Mouse (Mus musculus) bone marrow macrophage, adult 2 months (primary cell): ENCODE data around the gene Fam78a.

Experiments
- CTCF ChIP-seq: IDR thresholded peaks from 2 replicates; pipeline ENCODE4 v1.5.1; 2012; ENCODE audit warnings: low read depth, mild to moderate bottlenecking, low read length, moderate library complexity
- POLR2A ChIP-seq: IDR thresholded peaks from 2 replicates; pipeline ENCODE4 v1.6.1; 2012; ENCODE audit warnings: mild to moderate bottlenecking, low read depth, low read length, borderline replicate concordance

DNA sequence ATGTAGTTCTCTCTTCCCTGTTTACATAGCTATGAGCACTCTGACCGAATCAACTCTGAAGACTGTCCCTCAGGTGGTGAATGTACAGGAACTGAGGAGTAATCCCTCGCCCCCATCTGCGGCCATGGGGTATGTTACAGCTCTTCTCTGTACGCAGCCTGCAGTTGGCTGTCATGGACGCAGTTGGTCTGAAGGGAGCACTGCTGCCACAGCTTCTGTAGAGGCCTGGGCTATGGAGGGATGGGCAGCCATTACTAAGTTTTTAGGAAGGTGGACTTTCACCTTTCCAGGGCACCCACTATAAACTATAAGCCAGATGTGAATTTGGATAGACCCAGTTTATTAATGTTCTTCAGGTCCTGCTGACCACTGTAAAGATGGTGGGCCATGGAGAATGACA lies 64.4 kb downstream of the Fam78a start:
- no peak for TF ChIP-seq POLR2A
- no peak for TF ChIP-seq CTCF
